Mouse (Mus musculus): ENCODE data around the gene Cfap73.
A peak's percentile ranks its signal among the peaks of the same experiment; 100 is the strongest.

The Cfap73 gene

GRCm38 (mm10) chr5:120640094-120640493, 6.1 kb upstream of the Cfap73 start:
- Histone ChIP-seq H3K4me3 (replicated peaks; ENCODE audit: low read length) (no peak overlapping the region), H3K36me3 (ENCODE audit: insufficient read depth, low read length) (no peaks in the 10 kb centered on the region), H3K27me3 (ENCODE audit: insufficient read depth, low read length) (peaks cover 17% of the 10 kb centered on the region), H3K4me1 (replicated peaks; ENCODE audit: low read depth, low read length) (peaks cover 7% of the 10 kb centered on the region), H3K9me3 (ENCODE audit: low read length) (no peaks in the 10 kb centered on the region)
- TF ChIP-seq POU5F1 (IDR thresholded peaks at IDR 0.05; ENCODE audit: borderline replicate concordance, low read length) (no peak), NANOG (IDR thresholded peaks at IDR 0.05; ENCODE audit: borderline replicate concordance, low read length) (no peak), CTCF (conservative IDR thresholded peaks at IDR 0.05; ENCODE audit: low read length) (no peak)

- peaks cover 13% of the 10 kb centered on the region for H3K9me3 ChIP-seq (ENCODE audit: low read length)
- peaks cover 17% of the 10 kb centered on the region for H3K4me1 ChIP-seq (replicated peaks; ENCODE audit: low read depth, low read length)
- H3K27me3 ChIP-seq (ENCODE audit: insufficient read depth, low read length): peaks cover 18% of the 10 kb centered on the region
- TF ChIP-seq CTCF (conservative IDR thresholded peaks at IDR 0.05; ENCODE audit: low read length) (no peak), POU5F1 (IDR thresholded peaks at IDR 0.05; ENCODE audit: borderline replicate concordance, low read length) (no peak), NANOG (IDR thresholded peaks at IDR 0.05; ENCODE audit: borderline replicate concordance, low read length) (no peak)
- H3K36me3 ChIP-seq (ENCODE audit: insufficient read depth, low read length): no peaks in the 10 kb centered on the region
- H3K4me3 ChIP-seq (replicated peaks; ENCODE audit: low read length): no peak overlapping the region
Measured at GRCm38 (mm10) chr5:120635633-120636032, 1.6 kb upstream of the Cfap73 start.

- Histone ChIP-seq H3K36me3 (ENCODE audit: insufficient read depth, low read length) (no peaks in the 10 kb centered on the region), H3K4me3 (replicated peaks; ENCODE audit: low read length) (no peak overlapping the region), H3K4me1 (replicated peaks; ENCODE audit: low read depth, low read length) (peaks cover 23% of the 10 kb centered on the region), H3K27me3 (ENCODE audit: insufficient read depth, low read length) (peaks cover 26% of the 10 kb centered on the region), H3K9me3 (ENCODE audit: low read length) (peaks cover 13% of the 10 kb centered on the region)
- no peak for TF ChIP-seq POU5F1 (IDR thresholded peaks at IDR 0.05; ENCODE audit: borderline replicate concordance, low read length)
- TF ChIP-seq CTCF (conservative IDR thresholded peaks at IDR 0.05; ENCODE audit: low read length): no peak
- no peak for TF ChIP-seq NANOG (IDR thresholded peaks at IDR 0.05; ENCODE audit: borderline replicate concordance, low read length)
Measured at GRCm38 (mm10) chr5:120634860-120635259, 825 bp upstream of the Cfap73 start.

GRCm38 (mm10) chr5:120631892-120632291, 2.1 kb downstream of the Cfap73 start:
- TF ChIP-seq CTCF (conservative IDR thresholded peaks at IDR 0.05; ENCODE audit: low read length) (peak; percentile 62), POU5F1 (IDR thresholded peaks at IDR 0.05; ENCODE audit: borderline replicate concordance, low read length) (no peak), NANOG (IDR thresholded peaks at IDR 0.05; ENCODE audit: borderline replicate concordance, low read length) (no peak)
- Histone ChIP-seq H3K4me3 (replicated peaks; ENCODE audit: low read length) (no peak overlapping the region), H3K27me3 (ENCODE audit: insufficient read depth, low read length) (peaks cover 23% of the 10 kb centered on the region), H3K9me3 (ENCODE audit: low read length) (peaks cover 13% of the 10 kb centered on the region), H3K36me3 (ENCODE audit: insufficient read depth, low read length) (peaks cover 27% of the 10 kb centered on the region), H3K4me1 (replicated peaks; ENCODE audit: low read depth, low read length) (peaks cover 52% of the 10 kb centered on the region)

- peak overlapping the region; percentile 51 for H3K4me3 ChIP-seq (replicated peaks; ENCODE audit: low read length)
- H3K4me1 ChIP-seq (replicated peaks; ENCODE audit: low read depth, low read length): peaks cover 58% of the 10 kb centered on the region
- H3K27me3 ChIP-seq (ENCODE audit: insufficient read depth, low read length): peaks cover 23% of the 10 kb centered on the region
- peaks cover 32% of the 10 kb centered on the region for H3K36me3 ChIP-seq (ENCODE audit: insufficient read depth, low read length)
- TF ChIP-seq POU5F1 (IDR thresholded peaks at IDR 0.05; ENCODE audit: borderline replicate concordance, low read length) (no peak), NANOG (IDR thresholded peaks at IDR 0.05; ENCODE audit: borderline replicate concordance, low read length) (no peak), CTCF (conservative IDR thresholded peaks at IDR 0.05; ENCODE audit: low read length) (no peak)
- peaks cover 13% of the 10 kb centered on the region for H3K9me3 ChIP-seq (ENCODE audit: low read length)
Measured at GRCm38 (mm10) chr5:120631128-120631527, 2.9 kb downstream of the Cfap73 start.

GRCm38 (mm10) chr5:120628624-120629023, 5.4 kb downstream of the Cfap73 start:
- Histone ChIP-seq H3K4me3 (replicated peaks; ENCODE audit: low read length) (no peak overlapping the region), H3K9me3 (ENCODE audit: low read length) (peaks cover 13% of the 10 kb centered on the region), H3K36me3 (ENCODE audit: insufficient read depth, low read length) (peaks cover 57% of the 10 kb centered on the region), H3K27me3 (ENCODE audit: insufficient read depth, low read length) (peaks cover 16% of the 10 kb centered on the region), H3K4me1 (replicated peaks; ENCODE audit: low read depth, low read length) (peaks cover 76% of the 10 kb centered on the region)
- TF ChIP-seq NANOG (IDR thresholded peaks at IDR 0.05; ENCODE audit: borderline replicate concordance, low read length) (no peak), POU5F1 (IDR thresholded peaks at IDR 0.05; ENCODE audit: borderline replicate concordance, low read length) (no peak), CTCF (conservative IDR thresholded peaks at IDR 0.05; ENCODE audit: low read length) (no peak)

GRCm38 (mm10) chr5:120627515-120628300, 6.3 kb downstream of the Cfap73 start:
- H3K9me3 ChIP-seq (ENCODE audit: low read length): peaks cover 10% of the 10 kb centered on the region
- no peak for TF ChIP-seq CTCF (conservative IDR thresholded peaks at IDR 0.05; ENCODE audit: low read length)
- TF ChIP-seq POU5F1 (IDR thresholded peaks at IDR 0.05; ENCODE audit: borderline replicate concordance, low read length): no peak
- no peak for TF ChIP-seq NANOG (IDR thresholded peaks at IDR 0.05; ENCODE audit: borderline replicate concordance, low read length)
- no peak overlapping the region for H3K4me3 ChIP-seq (replicated peaks; ENCODE audit: low read length)
- peaks cover 83% of the 10 kb centered on the region for H3K4me1 ChIP-seq (replicated peaks; ENCODE audit: low read depth, low read length)
- H3K27me3 ChIP-seq (ENCODE audit: insufficient read depth, low read length): peaks cover 16% of the 10 kb centered on the region
- H3K36me3 ChIP-seq (ENCODE audit: insufficient read depth, low read length): peaks cover 66% of the 10 kb centered on the region

- Histone ChIP-seq H3K36me3 (ENCODE audit: insufficient read depth, low read length) (peaks cover 79% of the 10 kb centered on the region), H3K27me3 (ENCODE audit: insufficient read depth, low read length) (peaks cover 14% of the 10 kb centered on the region), H3K9me3 (ENCODE audit: low read length) (no peaks in the 10 kb centered on the region), H3K4me3 (replicated peaks; ENCODE audit: low read length) (peak overlapping the region; percentile 39; the same call in 1 of the 2 replicates), H3K4me1 (replicated peaks; ENCODE audit: low read depth, low read length) (peaks cover 93% of the 10 kb centered on the region)
- TF ChIP-seq POU5F1 (IDR thresholded peaks at IDR 0.05; ENCODE audit: borderline replicate concordance, low read length): no peak
- TF ChIP-seq NANOG (IDR thresholded peaks at IDR 0.05; ENCODE audit: borderline replicate concordance, low read length): no peak
- no peak for TF ChIP-seq CTCF (conservative IDR thresholded peaks at IDR 0.05; ENCODE audit: low read length)
Measured at GRCm38 (mm10) chr5:120626399-120626798, 7.6 kb downstream of the Cfap73 start.

Data from E14TG2a.4 (cell line).